Mouse (Mus musculus) ES-E14 (cell line): ENCODE results near the gene Gpr155.

Source experiments
- HCFC1 ChIP-seq: IDR thresholded peaks from 2 replicates; pipeline ENCODE4 v1.6.1; 2012; ENCODE audit warnings: low read length, inconsistent platforms, borderline replicate concordance; ENCODE audit not compliant: insufficient read depth
- MAFK ChIP-seq: IDR thresholded peaks from 2 replicates; pipeline ENCODE4 v1.6.1; 2014; ENCODE audit warnings: mild to moderate bottlenecking, low read depth, low read length, inconsistent platforms; ENCODE audit not compliant: insufficient read depth
- ZNF384 ChIP-seq: IDR thresholded peaks from 2 replicates; pipeline ENCODE4 v1.6.1; 2012; ENCODE audit warnings: low read depth, low read length, inconsistent platforms

- TF ChIP-seq HCFC1 = no peak
- no peak for TF ChIP-seq ZNF384
- TF ChIP-seq MAFK = no peak
Observed at GRCm38 (mm10) chr2:73346345-73347086, 39.9 kb downstream of the Gpr155 start.
